Mouse (Mus musculus) inflammation-experienced regulatory T-cells, adult 6 months (primary cell): ENCODE data around the gene Slc9a9. TPM values are rescaled to one million over a fixed set of nuclear protein-coding genes. Genes with fewer than 3 reads are reported as not detected.

Source experiments
- ATAC-seq: one replicate; pipeline ENCODE4 v1.8.0; 2017
- polyA plus RNA-seq, 3 experiments: library from polyadenylated mRNA; unstranded; fragments of 100-300 nt; shearing (Covaris generic); gene quantifications; one replicate each; pipeline ENCODE4 v1.2.1; 2017

Gene Slc9a9
- polyA plus RNA-seq, 3 experiments from 2014 or later: 36.4 to 65.4 (median 52.3) TPM

DNA sequence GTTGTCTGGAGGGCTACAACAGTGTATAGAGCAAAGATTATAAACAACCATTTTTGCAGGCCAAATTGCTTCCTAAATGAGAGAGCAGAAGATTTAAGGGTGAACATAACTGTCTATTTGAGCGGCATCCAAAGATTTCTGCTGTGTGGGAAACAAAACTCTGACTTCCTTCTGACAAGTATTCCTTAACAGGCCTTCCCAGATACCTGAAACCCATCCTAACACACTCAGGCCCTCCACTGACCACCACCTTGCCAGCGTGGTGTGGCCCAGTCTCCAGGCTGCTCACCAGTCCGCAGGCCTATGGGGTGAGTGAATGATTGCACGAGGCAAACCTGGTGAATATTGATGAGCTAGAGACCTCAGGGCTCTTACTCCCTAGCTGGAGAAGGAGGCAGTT is 557.3 kb downstream of the Slc9a9 start:
- no peak for ATAC-seq

DNA sequence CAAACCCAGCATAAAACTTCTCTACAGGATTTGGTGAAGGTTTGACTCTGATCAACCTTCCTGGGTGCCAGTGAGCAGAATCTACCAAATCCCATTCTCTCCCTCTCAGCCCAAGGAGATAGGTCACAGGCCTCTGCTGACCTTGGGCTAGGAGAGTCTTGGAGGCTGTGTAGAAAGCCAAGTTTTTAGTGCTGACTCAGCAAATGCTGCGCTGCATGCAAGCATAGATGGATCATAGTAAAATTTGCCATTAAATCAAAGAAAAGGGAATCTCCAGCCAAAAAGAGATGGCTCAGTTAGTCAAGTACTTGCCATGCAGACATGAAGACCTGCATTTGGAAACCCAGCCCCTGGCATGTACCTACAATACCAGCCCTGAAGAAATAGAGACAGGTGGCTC is 558.4 kb downstream of the Slc9a9 start:
- no peak for ATAC-seq

DNA sequence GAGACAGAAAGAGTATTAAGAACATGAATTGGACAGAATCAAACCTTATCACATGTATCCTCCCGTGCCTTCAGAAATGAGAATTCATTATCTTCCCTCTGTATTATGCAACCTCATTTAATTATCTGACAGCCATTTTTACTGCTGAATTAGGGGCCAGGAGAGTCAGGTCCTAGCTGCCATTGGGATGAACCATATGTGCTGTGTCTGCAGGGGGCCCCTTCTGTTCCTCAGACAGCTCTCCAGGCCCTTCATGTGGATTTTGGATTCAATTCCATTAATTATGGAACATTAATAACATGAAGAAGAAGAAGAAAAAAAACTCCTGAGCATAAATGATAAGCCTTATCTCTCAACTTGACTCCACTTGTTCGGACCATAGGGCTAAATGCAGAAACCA is 559.4 kb downstream of the Slc9a9 start:
- no peak for ATAC-seq

DNA sequence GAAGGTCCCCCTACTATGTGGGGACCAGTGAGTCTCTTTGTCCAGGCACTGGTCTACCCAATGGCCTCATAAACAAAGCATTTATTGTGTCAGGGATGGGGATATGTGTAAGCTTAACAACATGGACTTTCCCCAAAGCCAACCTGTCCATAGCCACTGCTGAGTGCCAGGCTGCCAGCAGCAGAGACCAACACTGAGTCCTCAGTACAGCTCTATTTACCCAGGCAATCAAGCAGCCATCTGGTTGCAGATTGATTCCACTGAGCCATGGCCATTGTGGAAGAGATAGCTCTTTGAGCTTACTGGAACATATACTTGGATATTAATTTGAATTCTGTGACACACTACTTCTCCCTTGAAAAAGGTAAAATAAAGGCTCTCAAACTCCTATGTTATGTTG is 570.2 kb downstream of the Slc9a9 start:
- no peak for ATAC-seq

GRCm38 (mm10) chr9:95242628-95243195 is 573.0 kb downstream of the Slc9a9 start:
- ATAC-seq: no peak

GRCm38 (mm10) chr9:95254162-95254561 is 584.5 kb downstream of the Slc9a9 start:
- ATAC-seq: peak; percentile 79

DNA sequence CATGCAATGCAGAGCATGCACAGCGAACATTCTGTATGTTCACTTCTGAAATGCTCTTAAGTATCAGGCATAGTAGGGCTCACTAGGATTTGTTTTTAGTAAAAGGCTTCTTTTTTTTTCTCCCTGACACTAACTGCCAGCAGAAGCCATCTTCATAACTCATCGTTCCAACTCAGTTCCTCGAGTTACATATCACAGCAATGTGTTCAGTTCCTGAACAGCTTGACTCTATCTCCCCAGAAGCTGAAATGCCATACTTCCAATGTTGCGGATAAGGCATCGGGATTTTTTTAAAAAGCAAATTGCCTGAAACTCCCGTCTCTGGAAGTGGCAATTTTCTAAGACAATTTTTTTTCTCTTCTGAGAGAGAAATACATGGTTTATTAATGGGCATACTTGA is 586.1 kb downstream of the Slc9a9 start:
- no peak for ATAC-seq

- ATAC-seq: no peak
Measured at GRCm38 (mm10) chr9:95256680-95257316, 587.1 kb downstream of the Slc9a9 start.

DNA sequence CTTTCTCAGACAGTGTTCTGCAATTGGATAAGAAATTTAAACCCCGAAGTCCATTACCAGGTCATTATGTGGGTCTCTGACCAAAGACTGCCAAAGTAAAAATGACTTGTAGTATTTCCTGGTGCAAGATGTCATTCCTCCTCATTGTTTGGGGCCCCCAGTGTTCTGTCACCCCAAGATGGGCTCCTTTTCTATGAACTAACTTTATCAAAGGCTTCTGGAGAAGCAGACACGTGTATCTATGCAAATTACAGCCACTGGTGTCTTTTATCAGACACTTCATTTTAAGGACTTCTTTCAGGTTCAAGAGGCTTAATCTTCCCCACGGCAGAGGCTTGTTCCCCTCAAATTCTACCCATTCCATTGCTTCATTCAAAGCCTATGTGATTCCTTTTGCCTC is 593.1 kb downstream of the Slc9a9 start:
- no peak for ATAC-seq

DNA sequence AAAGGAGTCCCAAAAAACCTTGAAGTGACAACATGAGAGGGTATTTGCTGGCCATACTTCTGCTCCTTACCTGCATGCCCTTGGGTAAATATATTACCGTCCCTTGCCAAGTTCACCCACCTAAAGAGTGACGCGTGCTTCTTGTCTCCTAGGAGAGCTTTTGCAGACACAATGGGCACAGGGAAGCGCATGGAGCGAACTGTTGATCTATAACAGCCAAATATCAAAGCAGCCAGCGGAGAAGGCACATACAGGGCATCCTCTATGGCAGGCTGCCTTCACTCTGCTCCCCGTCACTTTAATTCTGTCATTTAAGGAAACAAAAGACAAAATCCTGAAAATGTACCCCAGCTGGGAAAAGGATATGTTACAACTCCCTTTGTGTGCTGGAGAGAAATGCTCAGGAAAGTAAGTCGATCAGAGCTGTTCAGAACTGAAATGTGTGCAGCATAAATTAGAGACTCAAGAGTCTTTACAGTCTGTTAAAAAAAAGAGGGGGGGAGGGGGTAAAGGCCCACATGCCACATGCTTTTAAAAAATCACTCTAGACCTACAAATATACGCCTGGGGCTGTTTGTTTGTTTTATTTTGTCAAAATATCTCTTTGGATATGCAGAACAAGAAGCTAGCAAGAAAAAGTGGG is 594.3 kb downstream of the Slc9a9 start:
- no peak for ATAC-seq

GRCm38 (mm10) chr9:95266179-95266578 is 596.5 kb downstream of the Slc9a9 start:
- ATAC-seq: no peak

DNA sequence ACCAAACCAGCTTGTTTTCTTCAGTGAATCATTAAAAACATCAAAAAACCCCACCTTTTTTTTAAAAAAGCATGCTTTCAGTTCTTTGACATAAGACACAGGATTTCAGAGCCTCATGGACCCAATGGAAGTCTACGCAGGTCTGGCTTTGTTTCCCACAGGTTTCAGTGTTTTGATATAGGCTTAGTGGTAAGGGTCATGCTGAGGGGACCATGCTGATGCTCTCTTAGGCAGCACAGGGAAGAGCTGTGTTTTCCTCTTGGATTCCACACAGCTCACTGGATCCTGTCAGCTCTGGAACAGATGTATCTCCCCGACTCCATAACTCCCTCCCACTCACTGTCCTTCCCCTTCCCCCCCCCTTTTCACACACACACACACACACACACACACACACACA is 597.2 kb downstream of the Slc9a9 start:
- ATAC-seq: no peak

GRCm38 (mm10) chr9:95279590-95280344 is 610.1 kb downstream of the Slc9a9 start:
- peak; percentile 88 for ATAC-seq

Other genes with a start within 250 kb of the Slc9a9 start
- gene 1190002N15Rik, start 131.8 kb upstream of the Slc9a9 start, polyA plus RNA-seq: 1 to 10 TPM; 3.7 to 6.8 (median 4.0) TPM